Mouse (Mus musculus) ES-E14 (cell line): ENCODE measurements around the gene H2-DMb2.

Experiments used
- CHD2 ChIP-seq: IDR thresholded peaks from 2 replicates; pipeline ENCODE4 v1.6.1; 2014; ENCODE audit warnings: mild to moderate bottlenecking, low read depth, low read length, inconsistent platforms
- HCFC1 ChIP-seq: IDR thresholded peaks from 2 replicates; pipeline ENCODE4 v1.6.1; 2012; ENCODE audit warnings: low read length, inconsistent platforms, borderline replicate concordance; ENCODE audit not compliant: insufficient read depth

DNA sequence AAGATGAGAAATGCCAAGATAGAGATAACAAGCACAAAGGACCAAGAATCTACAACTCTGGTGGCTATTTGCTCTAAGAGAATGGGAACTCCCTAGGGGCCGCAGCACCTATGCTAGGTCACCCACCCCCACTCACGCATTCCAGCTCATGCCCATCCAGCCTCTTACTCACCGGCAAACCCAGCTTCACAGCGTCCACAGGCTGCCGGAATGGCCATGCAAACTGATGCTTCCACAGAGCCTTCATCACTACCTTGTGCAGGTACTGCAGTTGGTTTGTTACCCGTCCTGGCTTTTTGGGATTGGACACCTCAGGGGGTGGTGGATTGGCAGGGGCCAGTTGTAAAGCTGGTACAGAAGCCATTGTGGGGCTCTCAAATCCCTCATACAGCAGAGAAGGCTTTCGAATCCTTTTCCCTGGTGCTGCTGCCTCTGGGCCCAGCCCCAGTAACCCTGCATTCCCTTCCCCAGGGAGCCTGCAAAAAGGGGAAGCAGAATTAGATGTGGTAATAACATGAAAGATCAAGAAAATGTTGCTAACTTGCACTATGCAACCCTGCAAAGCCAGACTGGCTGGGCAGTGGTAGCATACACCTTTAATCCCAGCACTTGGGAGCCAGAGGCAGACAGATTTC is 26.3 kb upstream of the H2-DMb2 start:
- TF ChIP-seq CHD2 (no peak), HCFC1 (no peak)
